Comparison of ENCODE assay signal across 8 mouse cellular contexts in genomic region chr5:139687646-139688045, GRCm38 (mm10). TPM values are rescaled to one million over a fixed set of nuclear protein-coding genes. Genes with fewer than 3 reads are reported as not detected.
A peak's percentile ranks its signal among the peaks of the same experiment; 100 is the strongest.
DNase-seq lines count a peak whose midpoint lies in the region; ATAC-seq and TF ChIP-seq lines count a peak whose summit lies in the region.

No protein-coding gene starts in this region.

- no peak overlapping the region for H3ac ChIP-seq in C2C12 (ENCODE audit: control insufficient read depth, insufficient read length, low read depth)

- peak; percentile 40 for TF ChIP-seq CTCF in C2C12 (IDR thresholded peaks at IDR 0.05; ENCODE audit: control insufficient read depth, insufficient read depth, insufficient read length)

- no peaks in the 10 kb centered on the region for H3K79me2 ChIP-seq in C2C12 (ENCODE audit: control insufficient read depth, insufficient read depth)

- no peaks in the 10 kb centered on the region for H3K9me3 ChIP-seq in liver, embryonic 13.5 days (replicated peaks)

- H3K4me2 ChIP-seq in liver, embryonic 13.5 days = no peak overlapping the region

- peak; percentile 28 for DNase-seq in kidney, adult 18-20 months
- no peak for DNase-seq in kidney, adult 8-10 months
- DNase-seq in NIH3T3 (ENCODE audit: low read depth) = peak; percentile 58
- peak; percentile 78 for DNase-seq in embryo, embryonic 10 days (ENCODE audit: low spot score)
- peak; percentile 40 for DNase-seq in liver, embryonic 13.5 days
- peak; percentile 62 for DNase-seq in thymus, postnatal 0 days (ENCODE audit: low spot score)
- no peak for DNase-seq in layer of hippocampus, postnatal 14 days (ENCODE audit: low spot score in 2 of 2)

- WGBS in liver, embryonic 13.5 days (ENCODE audit: insufficient replicate concordance) = 5% methylated on average over 13 of the region's 13 CpGs

- H3K9ac ChIP-seq in liver, embryonic 13.5 days = no peak overlapping the region

- H3K79me3 ChIP-seq in C2C12 (ENCODE audit: low read depth) = no peaks in the 10 kb centered on the region

- no peak for ATAC-seq in liver, embryonic 13.5 days (ENCODE audit: low read depth)

- H3K36me3 ChIP-seq in C2C12 (ENCODE audit: control insufficient read depth, insufficient read depth) = no peaks in the 10 kb centered on the region
- no peaks in the 10 kb centered on the region for H3K36me3 ChIP-seq in liver, embryonic 13.5 days

- H3K27ac ChIP-seq in liver, embryonic 13.5 days = no peak overlapping the region

- H3K4me3 ChIP-seq in C2C12 (ENCODE audit: insufficient read depth, poor library complexity, severe bottlenecking) = no peak overlapping the region
- no peak overlapping the region for H3K4me3 ChIP-seq in liver, embryonic 13.5 days (replicated peaks)

- H3K27me3 ChIP-seq in C2C12 (ENCODE audit: control insufficient read depth, insufficient read depth, insufficient read length) = peaks cover 40% of the 10 kb centered on the region
- peaks cover 39% of the 10 kb centered on the region for H3K27me3 ChIP-seq in liver, embryonic 13.5 days

- peaks cover 10% of the 10 kb centered on the region for H3K4me1 ChIP-seq in liver, embryonic 13.5 days (replicated peaks)

TF ChIP-seq in C2C12, 6 proteins besides CTCF, POLR2A, EP300 and RAD21:
- TF ChIP-seq MYOD1 (IDR thresholded peaks at IDR 0.05; ENCODE audit: control insufficient read depth, insufficient read length, low read depth) (no peak), MYOG (IDR thresholded peaks at IDR 0.05; ENCODE audit: control insufficient read depth, extremely low read depth, insufficient read length) (no peak), CEBPB (IDR thresholded peaks at IDR 0.05; ENCODE audit: low read depth) (no peak), USF1 (IDR thresholded peaks at IDR 0.05; ENCODE audit: low read depth) (no peak), FOSL1 (IDR thresholded peaks at IDR 0.05; ENCODE audit: insufficient read depth, low read length, poor library complexity, severe bottlenecking) (no peak), MAX (IDR thresholded peaks at IDR 0.05) (no peak)

RNA-seq across cellular contexts. Expression of gene Micall2, which starts 48.5 kb away (rescaled TPM):
- polyA plus RNA-seq in C2C12 (2012; fragmentation: generic; extraction: Trizol) = 9.5 TPM
- 9.8 and 12.1 TPM in 2 replicates for polyA plus RNA-seq in liver, embryonic 13.5 days (2015; fragmentation: Nextera tagmentation; extraction: Ambion mirVana)
- 3.7 and 4.7 TPM in 2 replicates for polyA plus RNA-seq in thymus, postnatal 0 days (2015; fragmentation: Nextera tagmentation; extraction: Ambion mirVana)
- 1 to 10 TPM; 2.5 to 2.6 TPM for total RNA-seq in layer of hippocampus, postnatal 14 days (2021)

Comparison
In these comparisons a context has a peak if more than half of its experiments do, and no peak if none do; other contexts are left out.
1. DNase-seq: peak in kidney, adult 18-20 months (single experiment), NIH3T3 (single experiment), embryo, embryonic 10 days (single experiment), liver, embryonic 13.5 days (single experiment) and thymus, postnatal 0 days (single experiment); none in kidney, adult 8-10 months (0 of 2) and layer of hippocampus, postnatal 14 days (0 of 2).